Mouse (Mus musculus) hindbrain, embryonic 13.5 days (tissue): ENCODE measurements around the gene Nebl. TPM values are rescaled to one million over a fixed set of nuclear protein-coding genes. Genes with fewer than 3 reads are reported as not detected.

Source experiments
- ATAC-seq: fragments of 200-750 bp; cut with Nextera tagmentation; 2 replicates; pipeline ENCODE4 v1.8.0; 2017; ENCODE audit warnings: moderate TSS enrichment; ENCODE audit not compliant: low FRiP score
- H3K27ac ChIP-seq: fragments of 300-500 bp; sonication (generic); 2 replicates; pipeline ENCODE4 v1.5.1; 2015; ENCODE audit warnings: inconsistent platforms, mild to moderate bottlenecking, moderate library complexity
- H3K27me3 ChIP-seq: fragments of 300-500 bp; sonication (generic); 2 replicates; pipeline ENCODE4 v1.6.1; 2015; ENCODE audit warnings: mild to moderate bottlenecking, inconsistent platforms
- H3K36me3 ChIP-seq: fragments of 300-500 bp; sonication (generic); 2 replicates; pipeline ENCODE4 v1.6.1; 2015; ENCODE audit warnings: mild to moderate bottlenecking, inconsistent platforms
- H3K4me1 ChIP-seq: fragments of 300-500 bp; sonication (generic); replicated peaks from 2 replicates; pipeline ENCODE4 v1.6.1; 2015; ENCODE audit warnings: inconsistent platforms
- H3K4me2 ChIP-seq: fragments of 300-500 bp; sonication (generic); 2 replicates; pipeline ENCODE4 v1.6.1; 2015; ENCODE audit warnings: inconsistent platforms, mild to moderate bottlenecking, moderate library complexity
- H3K4me3 ChIP-seq: fragments of 300-500 bp; sonication (generic); 2 replicates; pipeline ENCODE4 v1.5.1; 2015; ENCODE audit warnings: mild to moderate bottlenecking, inconsistent platforms
- H3K9ac ChIP-seq: fragments of 300-500 bp; sonication (generic); 2 replicates; pipeline ENCODE4 v1.6.1; 2015; ENCODE audit warnings: mild to moderate bottlenecking, inconsistent platforms
- H3K9me3 ChIP-seq: fragments of 300-500 bp; sonication (generic); 2 replicates; pipeline ENCODE4 v1.6.1; 2016; ENCODE audit warnings: inconsistent platforms
- WGBS: fragments of 180-500 bp; shearing (Covaris S2); methylation state at CpG from one replicate; pipeline ENCODE4 v1.1.7; 2015; 5-methylcytosine and 5-hydroxymethylcytosine counted together
- polyA plus RNA-seq: library from polyadenylated mRNA; unstranded; fragments of >200 nt; fragmentation: Nextera tagmentation; extraction: Ambion mirVana; gene quantifications from 2 replicates; pipeline ENCODE4 v1.2.1, GENCODE M21; 2015

Gene Nebl
- polyA plus RNA-seq, 1 experiment from 2014 or later, result 8.9 TPM

DNA sequence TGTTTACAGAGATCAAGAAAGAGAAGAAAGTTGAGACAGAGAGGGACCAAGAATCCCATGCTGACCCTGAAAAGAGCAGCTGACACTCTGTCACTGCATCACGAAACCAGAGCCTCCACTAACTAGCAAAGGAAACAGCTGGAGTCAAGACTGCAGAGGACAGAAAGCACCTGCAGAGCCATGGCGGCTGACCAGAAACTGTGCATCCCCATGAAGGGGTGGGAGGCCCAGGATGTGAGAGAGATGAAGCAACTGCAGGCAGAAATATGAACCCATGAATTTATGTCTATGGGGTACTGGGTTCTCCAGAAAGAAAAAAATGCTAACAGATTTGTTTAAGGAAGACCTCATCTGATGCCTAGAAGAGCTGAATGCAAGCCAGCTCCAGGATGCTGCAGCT lies 133.3 kb downstream of the Nebl start:
- Histone ChIP-seq H3K4me2 (no peak overlapping the region), H3K27me3 (no peaks in the 10 kb centered on the region), H3K36me3 (no peaks in the 10 kb centered on the region), H3K9ac (no peak overlapping the region), H3K27ac (no peak overlapping the region), H3K4me3 (no peak overlapping the region), H3K4me1 (0 out of 2 replicates have a peak, but pooled peaks cover 2% of the 10 kb centered on the region), H3K9me3 (0 out of 2 replicates have a peak, but pooled peaks cover 4% of the 10 kb centered on the region)
- WGBS, result 64% methylated on average over 2 of the region's 2 CpGs
- ATAC-seq, result no peak

DNA sequence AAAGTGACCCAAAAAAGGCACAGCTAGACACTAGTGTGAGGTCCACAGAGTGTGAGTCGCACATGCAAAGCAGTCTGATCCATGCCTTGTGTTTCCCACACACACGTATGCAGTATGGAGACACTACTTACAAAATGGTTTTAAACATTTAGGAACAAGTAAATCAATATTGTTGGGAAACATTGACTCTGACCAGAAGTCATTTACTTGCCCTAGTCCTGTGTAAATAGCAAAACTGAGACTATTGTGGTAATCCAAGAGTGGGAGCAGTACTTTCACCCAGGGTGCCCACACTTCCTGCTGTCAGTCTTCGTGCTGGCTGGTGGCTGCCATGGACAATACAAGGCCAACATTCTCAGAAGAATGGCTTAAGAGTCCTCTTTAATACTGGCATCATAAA lies 141.6 kb downstream of the Nebl start:
- no peaks in the 10 kb centered on the region for H3K27me3 ChIP-seq
- 0 out of 2 replicates have a peak, but pooled peaks cover 4% of the 10 kb centered on the region for H3K9me3 ChIP-seq
- H3K27ac ChIP-seq, result no peak overlapping the region
- ATAC-seq, result no peak
- no peak overlapping the region for H3K4me3 ChIP-seq
- H3K4me2 ChIP-seq, result no peak overlapping the region
- 86% methylated on average over 3 of the region's 3 CpGs for WGBS
- no peaks in the 10 kb centered on the region for H3K36me3 ChIP-seq
- H3K9ac ChIP-seq, result no peak overlapping the region
- H3K4me1 ChIP-seq, result no peaks in the 10 kb centered on the region

DNA sequence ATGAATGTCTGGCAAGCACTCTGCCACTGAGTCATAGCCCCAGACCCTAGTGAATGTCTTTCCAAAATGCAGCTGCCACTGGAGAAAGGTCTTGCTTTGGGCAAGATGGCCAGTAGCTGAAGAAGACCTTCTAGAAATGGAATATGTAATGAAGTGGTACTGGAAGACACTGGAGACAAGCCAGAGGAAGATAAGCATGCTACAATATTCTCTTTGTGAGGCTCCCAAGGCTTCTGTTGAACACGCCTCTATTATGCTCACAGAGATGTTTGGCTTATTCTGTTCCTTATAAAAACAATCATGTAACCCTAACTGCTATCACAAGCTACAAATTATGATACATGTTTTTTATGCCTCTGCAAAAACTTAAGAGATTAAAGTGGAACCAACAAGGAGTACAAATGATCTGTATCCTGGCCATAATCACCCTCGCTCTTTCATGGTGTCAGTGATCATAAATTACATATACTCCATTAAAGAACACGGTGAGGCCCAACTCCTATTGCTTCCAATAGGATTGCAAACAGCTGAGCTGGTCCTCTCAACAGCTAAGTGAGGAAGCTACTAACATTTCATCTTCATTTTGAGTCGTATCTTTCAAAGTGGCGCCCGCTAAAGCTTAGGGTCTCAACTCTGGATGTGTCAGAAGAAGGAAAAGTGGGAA lies 145.8 kb downstream of the Nebl start:
- Histone ChIP-seq H3K4me2 (no peak overlapping the region), H3K36me3 (no peaks in the 10 kb centered on the region), H3K4me3 (no peak overlapping the region), H3K4me1 (no peaks in the 10 kb centered on the region), H3K27ac (no peak overlapping the region), H3K9ac (no peak overlapping the region), H3K27me3 (no peaks in the 10 kb centered on the region), H3K9me3 (no peaks in the 10 kb centered on the region)
- 90% methylated on average over 6 of the region's 6 CpGs for WGBS
- ATAC-seq, result no peak

DNA sequence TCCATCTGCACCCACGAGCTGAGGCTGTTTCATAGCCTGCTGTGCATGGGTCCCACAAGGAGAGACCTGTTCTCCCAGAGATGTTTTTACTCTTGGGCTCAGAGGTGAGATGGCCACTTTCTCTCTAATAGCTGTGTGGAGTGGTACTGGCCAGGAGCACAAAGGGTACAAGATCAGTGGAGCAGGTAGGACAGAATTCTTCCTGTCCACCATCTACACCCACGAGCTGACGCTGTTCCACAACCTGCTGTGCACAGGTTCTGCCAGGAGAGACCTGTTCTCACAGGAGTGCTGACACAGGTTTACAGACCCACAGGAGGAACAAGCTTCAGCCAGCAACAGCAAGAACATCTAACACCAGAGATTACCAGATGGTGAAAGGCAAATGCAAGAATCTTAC lies 155.6 kb downstream of the Nebl start:
- H3K9ac ChIP-seq, result no peak overlapping the region
- H3K9me3 ChIP-seq, result peaks cover 4% of the 10 kb centered on the region; the same call in 1 of the 2 replicates
- ATAC-seq, result no peak
- no peaks in the 10 kb centered on the region for H3K36me3 ChIP-seq
- no peak overlapping the region for H3K4me3 ChIP-seq
- H3K27me3 ChIP-seq, result no peaks in the 10 kb centered on the region
- no peak overlapping the region for H3K27ac ChIP-seq
- no peak overlapping the region for H3K4me2 ChIP-seq
- 72% methylated on average over 3 of the region's 3 CpGs for WGBS
- H3K4me1 ChIP-seq, result no peaks in the 10 kb centered on the region

DNA sequence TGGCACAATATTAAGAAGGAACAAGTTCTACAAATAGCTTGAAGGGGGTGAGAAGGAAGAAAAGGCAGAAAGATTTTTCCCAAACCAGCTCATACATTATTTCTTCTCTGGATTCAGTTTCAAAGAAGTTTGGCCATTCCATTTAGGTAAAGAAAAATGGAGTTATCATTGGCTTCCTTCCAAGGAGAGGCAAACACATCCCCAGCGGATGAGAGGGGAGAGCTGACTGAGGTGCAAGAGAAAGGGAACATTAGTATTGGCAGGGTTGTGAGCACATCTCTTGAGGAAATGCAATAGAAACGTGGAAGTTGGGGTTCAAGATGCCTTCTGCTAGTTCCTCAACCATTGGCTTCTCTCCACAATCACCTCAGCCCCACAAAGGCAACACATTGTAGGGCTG lies 159.5 kb downstream of the Nebl start:
- WGBS, result 71% methylated on average over 2 of the region's 2 CpGs
- ATAC-seq, result no peak
- H3K36me3 ChIP-seq, result no peaks in the 10 kb centered on the region
- no peaks in the 10 kb centered on the region for H3K9me3 ChIP-seq
- H3K4me2 ChIP-seq, result no peak overlapping the region
- H3K4me1 ChIP-seq, result no peaks in the 10 kb centered on the region
- H3K27ac ChIP-seq, result no peak overlapping the region
- H3K9ac ChIP-seq, result no peak overlapping the region
- H3K4me3 ChIP-seq, result no peak overlapping the region
- H3K27me3 ChIP-seq, result no peaks in the 10 kb centered on the region

DNA sequence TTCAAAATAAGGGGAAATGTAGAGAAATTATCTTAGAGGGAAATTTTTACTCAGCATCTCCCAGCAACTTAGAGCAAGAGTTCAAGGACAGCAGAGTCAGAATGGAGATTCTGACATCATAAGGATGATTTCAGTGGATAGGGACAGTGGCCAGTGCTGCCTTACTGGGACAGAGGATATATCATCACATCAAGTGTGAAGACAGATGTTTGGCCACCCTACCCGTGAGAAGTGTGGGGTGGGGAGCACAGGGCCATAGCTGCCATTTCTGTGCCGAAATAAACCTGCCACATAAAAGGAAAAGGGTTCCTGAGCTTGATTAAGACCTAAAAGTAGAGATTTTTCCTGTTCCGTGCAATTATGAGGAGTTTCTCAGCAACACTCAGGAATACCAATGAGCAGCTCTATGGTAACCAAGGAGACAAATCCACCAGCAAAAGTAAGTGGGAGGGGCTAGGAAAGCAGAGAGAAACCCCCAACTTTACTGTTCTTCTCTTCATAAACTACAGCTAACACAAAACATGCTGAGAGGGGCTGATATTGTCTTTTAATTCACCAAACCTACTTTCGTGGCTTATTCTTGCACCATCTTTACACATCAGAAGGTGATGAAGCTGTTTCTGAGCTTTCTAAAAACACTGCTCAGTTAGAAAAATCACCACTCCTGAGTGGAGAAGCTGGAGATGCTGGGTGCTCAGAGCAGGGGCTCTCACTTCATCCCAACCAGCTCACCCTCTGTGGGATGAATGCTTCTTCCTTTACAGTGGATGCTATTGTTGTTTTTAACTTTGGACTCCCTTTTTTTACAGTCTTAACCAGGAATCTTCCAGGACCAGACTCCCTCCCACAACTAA lies 172.1 kb downstream of the Nebl start:
- Histone ChIP-seq H3K27me3 (no peaks in the 10 kb centered on the region), H3K9me3 (no peaks in the 10 kb centered on the region), H3K9ac (no peak overlapping the region), H3K36me3 (no peaks in the 10 kb centered on the region), H3K4me3 (no peak overlapping the region), H3K27ac (no peak overlapping the region; the same call in 1 of the 2 replicates), H3K4me2 (no peak overlapping the region), H3K4me1 (peaks cover 8% of the 10 kb centered on the region)
- ATAC-seq, result no peak
- 34% methylated on average over 4 of the region's 4 CpGs for WGBS

DNA sequence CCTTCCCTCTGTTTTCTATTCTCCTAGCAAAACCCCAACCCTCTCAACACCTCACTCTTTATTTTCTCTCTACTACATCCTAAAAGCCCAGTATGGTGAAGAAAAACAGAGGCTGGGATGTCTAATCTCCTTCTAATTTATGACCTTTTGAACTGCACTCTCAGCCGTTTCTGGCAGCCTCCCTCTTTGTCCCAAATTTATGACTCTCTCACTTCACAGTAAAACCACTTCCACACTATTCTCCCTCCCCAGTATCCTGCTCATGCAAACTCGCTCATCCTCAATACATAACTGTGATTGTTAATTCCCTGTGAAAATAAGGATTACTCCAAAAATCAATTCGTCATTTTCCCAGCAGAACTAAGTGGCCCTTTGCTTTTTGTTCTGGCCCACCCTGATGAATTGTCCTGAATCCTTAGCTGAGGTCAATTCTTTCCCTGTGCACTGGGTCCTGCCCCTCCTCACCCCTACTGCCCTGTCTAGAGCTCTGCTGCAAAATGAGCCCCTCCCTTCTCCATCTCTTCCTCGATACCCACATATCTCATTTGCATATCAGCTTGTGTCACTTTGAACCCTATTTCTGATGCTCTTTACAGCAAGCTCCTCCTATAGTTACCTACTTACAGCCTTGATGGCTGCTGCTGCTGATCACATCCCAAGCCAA lies 181.2 kb downstream of the Nebl start:
- H3K9ac ChIP-seq, result no peak overlapping the region
- no peaks in the 10 kb centered on the region for H3K36me3 ChIP-seq
- no peak overlapping the region for H3K4me2 ChIP-seq
- H3K4me1 ChIP-seq, result no peaks in the 10 kb centered on the region
- no peak overlapping the region for H3K27ac ChIP-seq
- 28% methylated on average over 4 of the region's 4 CpGs for WGBS
- no peaks in the 10 kb centered on the region for H3K27me3 ChIP-seq
- no peaks in the 10 kb centered on the region for H3K9me3 ChIP-seq
- no peak overlapping the region for H3K4me3 ChIP-seq
- ATAC-seq, result no peak

DNA sequence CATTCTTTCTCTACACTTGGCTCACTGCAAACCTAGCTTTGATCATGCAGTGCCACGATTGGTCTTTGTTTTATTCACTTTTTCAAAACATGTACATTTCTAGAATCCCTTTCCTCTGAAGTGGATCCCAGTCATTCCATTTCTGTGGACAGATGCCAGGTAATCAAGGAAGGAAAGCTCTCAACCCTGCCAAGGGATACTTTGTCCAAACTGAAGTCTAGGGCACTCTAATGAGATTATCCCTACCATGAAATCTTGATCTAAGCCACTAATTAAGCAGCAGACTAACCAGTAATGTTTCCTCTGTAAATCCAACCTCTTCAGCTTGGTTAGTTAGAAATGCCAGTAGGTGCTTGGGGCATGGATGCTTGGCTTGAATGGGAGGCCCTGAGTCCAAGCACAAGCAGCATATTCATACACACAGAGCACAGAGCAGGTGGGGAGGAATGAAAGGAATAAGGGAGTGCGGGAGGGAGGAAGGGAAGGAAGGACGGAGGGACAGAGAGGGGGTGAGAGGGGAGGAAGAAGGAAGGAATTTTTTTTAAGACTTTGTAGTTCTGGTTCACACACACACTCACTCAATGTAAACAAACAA lies 184.8 kb downstream of the Nebl start:
- ATAC-seq, result no peak
- whole genome bisulfite sequencing, result 75% methylated on average over 3 of the region's 3 CpGs
- H3K4me2 ChIP-seq, result no peak overlapping the region

DNA sequence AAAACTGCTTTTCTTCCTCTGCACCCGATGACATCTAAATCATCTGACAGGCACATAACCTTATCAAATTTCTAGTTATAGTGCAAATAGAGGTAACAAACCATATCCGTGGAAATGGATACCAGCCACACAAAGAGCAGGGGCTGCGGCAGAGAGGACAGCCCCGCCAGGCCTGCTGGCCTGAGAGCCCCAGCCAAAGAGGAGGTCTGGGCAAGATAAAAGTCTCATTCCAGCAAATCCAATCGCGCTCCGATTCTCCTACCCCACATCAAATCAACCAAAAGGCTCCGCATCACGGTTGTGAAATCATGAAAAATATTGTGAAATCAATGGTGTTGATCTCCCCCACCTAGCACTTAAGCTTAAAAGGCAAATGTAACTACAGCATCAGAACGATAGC lies 191.5 kb downstream of the Nebl start:
- WGBS, result 72% methylated on average over 10 of the region's 10 CpGs
- Histone ChIP-seq H3K4me2 (no peak overlapping the region), H3K4me1 (peaks cover 3% of the 10 kb centered on the region; the same call in 1 of the 2 replicates), H3K9me3 (no peaks in the 10 kb centered on the region), H3K36me3 (no peaks in the 10 kb centered on the region), H3K27ac (no peak overlapping the region), H3K9ac (no peak overlapping the region), H3K27me3 (no peaks in the 10 kb centered on the region), H3K4me3 (no peak overlapping the region)
- no peak for ATAC-seq

More for the DNA sequence above, 184.8 kb downstream of the Nebl start:
- Histone ChIP-seq H3K36me3 (no peaks in the 10 kb centered on the region), H3K4me1 (no peaks in the 10 kb centered on the region), H3K9ac (no peak overlapping the region), H3K4me3 (no peak overlapping the region), H3K27ac (no peak overlapping the region), H3K27me3 (no peaks in the 10 kb centered on the region), H3K9me3 (no peaks in the 10 kb centered on the region)

DNA sequence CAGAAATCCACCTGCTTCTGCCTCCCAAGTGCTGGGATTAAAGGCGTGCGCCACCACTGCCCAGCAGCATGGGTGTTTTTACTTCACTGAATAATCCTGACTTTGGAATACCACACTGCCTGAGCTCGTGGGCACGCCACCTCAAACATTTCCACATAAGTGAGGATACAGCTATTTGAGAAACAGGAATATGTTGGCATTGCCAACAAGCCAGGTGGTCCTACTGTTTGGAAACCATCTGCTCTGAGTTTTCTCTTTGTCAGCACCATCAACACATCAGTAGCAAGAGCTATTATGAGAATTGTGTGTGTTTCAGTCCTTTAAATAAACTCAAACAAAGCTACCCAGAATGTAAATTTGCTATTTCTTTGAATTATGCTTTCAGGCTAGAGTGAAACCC lies 192.8 kb downstream of the Nebl start:
- Histone ChIP-seq H3K4me1 (peaks cover 3% of the 10 kb centered on the region; the same call in 1 of the 2 replicates), H3K4me2 (no peak overlapping the region), H3K27ac (no peak overlapping the region), H3K9ac (no peak overlapping the region), H3K4me3 (no peak overlapping the region), H3K27me3 (no peaks in the 10 kb centered on the region), H3K9me3 (no peaks in the 10 kb centered on the region), H3K36me3 (no peaks in the 10 kb centered on the region)
- WGBS, result 91% methylated on average over 4 of the region's 4 CpGs
- ATAC-seq, result no peak

DNA sequence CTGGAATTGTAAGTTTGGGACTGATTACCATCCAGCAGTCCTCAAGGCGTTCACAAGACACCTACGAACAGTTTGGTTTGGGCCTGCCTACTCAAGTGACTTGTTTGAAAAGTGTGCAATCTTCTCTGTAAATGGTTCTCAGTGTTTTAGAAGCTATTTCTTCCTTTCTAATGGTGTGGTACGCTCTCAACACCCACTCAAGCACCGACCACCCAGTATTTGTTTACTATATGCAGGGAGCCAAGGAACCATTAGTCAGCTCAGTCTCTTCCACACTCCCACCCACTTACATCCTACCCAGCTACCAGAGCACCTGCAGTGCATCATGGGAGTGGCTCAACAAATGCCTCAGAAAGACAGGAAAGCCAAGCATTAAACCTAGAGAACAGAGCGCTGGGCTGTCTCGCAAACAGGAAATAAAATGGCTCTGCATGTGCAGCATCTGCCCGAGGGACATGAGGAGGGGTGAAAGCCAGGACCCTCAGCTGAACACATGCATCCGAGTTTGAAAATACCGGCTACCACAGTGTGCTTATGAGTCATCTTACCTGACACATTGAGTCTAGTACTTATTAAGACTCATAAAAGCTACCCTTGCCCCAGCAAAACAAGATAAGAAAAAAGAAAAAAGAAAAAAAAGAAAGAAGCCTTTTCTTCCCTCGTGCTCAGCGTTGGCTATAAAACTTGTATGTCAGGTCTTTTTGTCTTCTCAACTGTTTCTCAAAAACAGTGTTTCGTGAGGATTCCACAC lies 199.7 kb downstream of the Nebl start:
- Histone ChIP-seq H3K9ac (no peak overlapping the region), H3K27me3 (no peaks in the 10 kb centered on the region), H3K9me3 (no peaks in the 10 kb centered on the region), H3K36me3 (no peaks in the 10 kb centered on the region), H3K4me2 (no peak overlapping the region), H3K4me1 (peaks cover 3% of the 10 kb centered on the region; the same call in 1 of the 2 replicates), H3K4me3 (no peak overlapping the region), H3K27ac (no peak overlapping the region)
- ATAC-seq, result no peak
- 85% methylated on average over 12 of the region's 12 CpGs for WGBS
